Mouse (Mus musculus) 3134 (cell line): ENCODE measurements around the gene Hsd17b7.
"Not testable (repeated sequence)": the region's sequence is repeated elsewhere in the genome, so short reads cannot be mapped to it uniquely, and the experiment has no call there.

ENCODE experiments used
- DNase-seq: peaks from one replicate; pipeline ENCODE4 v3.0.0-alpha.2; 2011; ENCODE audit warnings: low spot score; ENCODE audit not compliant: insufficient read length; ENCODE audit errors: extremely low read depth

Gene Hsd17b7

GRCm38 (mm10) chr1:169968792-169969515 lies at the start of gene Hsd17b7:
Hsd17b7 (minus strand) TSS chr1:169969241.
- peak; percentile 99 for DNase-seq

GRCm38 (mm10) chr1:170014784-170015183 lies 45.7 kb upstream of the Hsd17b7 start:
- no peak for DNase-seq

GRCm38 (mm10) chr1:170010716-170011505 lies 41.9 kb upstream of the Hsd17b7 start:
- no peak for DNase-seq

- DNase-seq = no peak
These were observed 40.3 kb upstream of the Hsd17b7 start for GRCm38 (mm10) chr1:170009296-170009695.

GRCm38 (mm10) chr1:170008432-170009220 lies 39.6 kb upstream of the Hsd17b7 start:
- peak; percentile 26 for DNase-seq

GRCm38 (mm10) chr1:170006516-170006915 lies 37.5 kb upstream of the Hsd17b7 start:
- peak; percentile 76 for DNase-seq

- DNase-seq = no peak
These were observed 36.3 kb upstream of the Hsd17b7 start for GRCm38 (mm10) chr1:170005297-170005696.

GRCm38 (mm10) chr1:169993901-169994300 lies 24.9 kb upstream of the Hsd17b7 start:
- not testable (repeated sequence) for DNase-seq

- no peak for DNase-seq
These were observed 17.1 kb upstream of the Hsd17b7 start for GRCm38 (mm10) chr1:169986166-169986565.

GRCm38 (mm10) chr1:169977621-169978020 lies 8.6 kb upstream of the Hsd17b7 start:
- DNase-seq = peak; percentile 41

GRCm38 (mm10) chr1:169971998-169972397 lies 3.0 kb upstream of the Hsd17b7 start:
- no peak for DNase-seq

- no peak for DNase-seq
These were observed 1.9 kb upstream of the Hsd17b7 start for GRCm38 (mm10) chr1:169970936-169971335.

- DNase-seq = no peak
These were observed 460 bp upstream of the Hsd17b7 start for GRCm38 (mm10) chr1:169969516-169969886.

GRCm38 (mm10) chr1:169953106-169953505 lies 15.9 kb downstream of the Hsd17b7 start:
- no peak for DNase-seq

GRCm38 (mm10) chr1:169952636-169953035 lies 16.4 kb downstream of the Hsd17b7 start:
- no peak for DNase-seq

- no peak for DNase-seq
These were observed 17.5 kb downstream of the Hsd17b7 start for GRCm38 (mm10) chr1:169951561-169951960.

GRCm38 (mm10) chr1:169950651-169951050 lies 18.4 kb downstream of the Hsd17b7 start:
- peak; percentile 22 for DNase-seq

GRCm38 (mm10) chr1:169949981-169950380 lies 19.1 kb downstream of the Hsd17b7 start:
- DNase-seq = no peak

- no peak for DNase-seq
These were observed 20.2 kb downstream of the Hsd17b7 start for GRCm38 (mm10) chr1:169948866-169949265.

- DNase-seq = no peak
These were observed 20.8 kb downstream of the Hsd17b7 start for GRCm38 (mm10) chr1:169948280-169948679.

GRCm38 (mm10) chr1:169947654-169948053 lies 21.4 kb downstream of the Hsd17b7 start:
- no peak for DNase-seq
